Mouse (Mus musculus) embryonic facial prominence, embryonic 11.5 days (tissue): ENCODE measurements around the gene Morc1. TPM values are rescaled to one million over a fixed set of nuclear protein-coding genes. Genes with fewer than 3 reads are reported as not detected.
A peak's percentile ranks its signal among the peaks of the same experiment; 100 is the strongest.

Experiments
- ATAC-seq: fragments of 200-750 bp; cut with Nextera tagmentation; replicated peaks from 2 replicates; pipeline ENCODE4 v1.8.0; 2017; ENCODE audit warnings: low read depth; ENCODE audit not compliant: insufficient number of reproducible peaks, low FRiP score, low TSS enrichment
- DNase-seq: peaks from one replicate; pipeline ENCODE4 v3.0.0-alpha.2; 2015; ENCODE audit warnings: low spot score
- H3K27ac ChIP-seq: fragments of 300-500 bp; sonication (generic); replicated peaks from 2 replicates; pipeline ENCODE4 v1.5.1; 2014; ENCODE audit warnings: mild to moderate bottlenecking, low read depth, low read length, control low read depth
- H3K27me3 ChIP-seq: fragments of 300-500 bp; sonication (generic); 2 replicates; pipeline ENCODE4 v1.6.1; 2014; ENCODE audit warnings: mild to moderate bottlenecking, low read length, moderate library complexity, mixed read lengths; ENCODE audit not compliant: control insufficient read depth, insufficient read depth
- H3K36me3 ChIP-seq: fragments of 300-500 bp; sonication (generic); replicated peaks from 2 replicates; pipeline ENCODE4 v1.6.1; 2014; ENCODE audit warnings: low read depth, mild to moderate bottlenecking, low read length, moderate library complexity, mixed read lengths; ENCODE audit not compliant: control insufficient read depth, insufficient read depth
- H3K4me1 ChIP-seq: fragments of 300-500 bp; sonication (generic); 2 replicates; pipeline ENCODE4 v1.6.1; 2014; ENCODE audit warnings: low read length, mixed read lengths; ENCODE audit not compliant: control insufficient read depth, insufficient read depth
- H3K4me2 ChIP-seq: fragments of 300-500 bp; sonication (generic); 2 replicates; pipeline ENCODE4 v1.6.1; 2014; ENCODE audit warnings: low read depth, mild to moderate bottlenecking, control low read depth, low read length, moderate library complexity
- H3K4me3 ChIP-seq: fragments of 300-500 bp; sonication (generic); 2 replicates; pipeline ENCODE4 v1.5.1; 2014; ENCODE audit warnings: low read depth, low read length, control low read depth
- H3K9ac ChIP-seq: fragments of 300-500 bp; sonication (generic); replicated peaks from 2 replicates; pipeline ENCODE4 v1.6.1; 2014; ENCODE audit warnings: mild to moderate bottlenecking, control low read depth, low read length
- H3K9me3 ChIP-seq: fragments of 300-500 bp; sonication (generic); replicated peaks from 2 replicates; pipeline ENCODE4 v1.6.1; 2016; ENCODE audit warnings: mild to moderate bottlenecking, low read length, inconsistent platforms, mixed read lengths; ENCODE audit not compliant: control insufficient read depth
- WGBS: fragments of 180-500 bp; shearing (Covaris S2); extraction: QIAGEN DNeasy Blood & Tissue Kit; methylation state at CpG from one replicate; pipeline ENCODE4 v1.1.7; 2014; 5-methylcytosine and 5-hydroxymethylcytosine counted together
- polyA plus RNA-seq: library from polyadenylated mRNA; unstranded; fragments of >200 nt; fragmentation: Nextera tagmentation; extraction: Ambion mirVana; gene quantifications from 2 replicates; pipeline ENCODE4 v1.2.1, GENCODE M21; 2014

Gene Morc1
- polyA plus RNA-seq, 1 experiment from 2014 or later = not detected

- Histone ChIP-seq H3K27ac (no peak overlapping the region), H3K27me3 (no peaks in the 10 kb centered on the region), H3K9me3 (no peaks in the 10 kb centered on the region), H3K9ac (no peak overlapping the region), H3K4me2 (no peak overlapping the region), H3K36me3 (no peaks in the 10 kb centered on the region), H3K4me3 (no peak overlapping the region), H3K4me1 (no peaks in the 10 kb centered on the region)
- peak; percentile 7 for DNase-seq
- no peak for ATAC-seq
- 34% methylated on average over 8 of the region's 8 CpGs for WGBS
Measured at GRCm38 (mm10) chr16:48620510-48620909, 189.5 kb downstream of the Morc1 start.

- WGBS = 19% methylated on average over 2 of the region's 2 CpGs
- no peak for DNase-seq
- Histone ChIP-seq H3K4me1 (no peaks in the 10 kb centered on the region), H3K36me3 (no peaks in the 10 kb centered on the region), H3K27me3 (no peaks in the 10 kb centered on the region), H3K9ac (no peak overlapping the region), H3K4me2 (no peak overlapping the region), H3K9me3 (no peaks in the 10 kb centered on the region), H3K4me3 (no peak overlapping the region), H3K27ac (no peak overlapping the region)
- ATAC-seq = no peak
Measured at GRCm38 (mm10) chr16:48621019-48621418, 190.0 kb downstream of the Morc1 start.

GRCm38 (mm10) chr16:48623447-48623846 lies 192.4 kb downstream of the Morc1 start:
- Histone ChIP-seq H3K4me2 (no peak overlapping the region), H3K27me3 (no peaks in the 10 kb centered on the region), H3K4me3 (no peak overlapping the region), H3K4me1 (no peaks in the 10 kb centered on the region), H3K9me3 (no peaks in the 10 kb centered on the region), H3K27ac (no peak overlapping the region), H3K36me3 (no peaks in the 10 kb centered on the region), H3K9ac (no peak overlapping the region)
- WGBS = 91% methylated on average over 1 of the region's 1 CpGs
- ATAC-seq = no peak
- no peak for DNase-seq

GRCm38 (mm10) chr16:48626186-48626585 lies 195.1 kb downstream of the Morc1 start:
- Histone ChIP-seq H3K9me3 (no peaks in the 10 kb centered on the region), H3K4me1 (no peaks in the 10 kb centered on the region), H3K9ac (no peak overlapping the region), H3K36me3 (no peaks in the 10 kb centered on the region), H3K4me2 (no peak overlapping the region), H3K27me3 (no peaks in the 10 kb centered on the region), H3K4me3 (no peak overlapping the region), H3K27ac (no peak overlapping the region)
- DNase-seq (no peak), ATAC-seq (no peak)
- 82% methylated on average over 3 of the region's 3 CpGs for WGBS

GRCm38 (mm10) chr16:48627296-48627695 lies 196.3 kb downstream of the Morc1 start:
- WGBS = 87% methylated on average over 3 of the region's 3 CpGs
- no peaks in the 10 kb centered on the region for H3K27me3 ChIP-seq
- H3K9ac ChIP-seq = no peak overlapping the region
- H3K4me1 ChIP-seq = no peaks in the 10 kb centered on the region
- H3K4me2 ChIP-seq = no peak overlapping the region
- ATAC-seq = no peak
- H3K4me3 ChIP-seq = no peak overlapping the region
- no peaks in the 10 kb centered on the region for H3K36me3 ChIP-seq
- no peak overlapping the region for H3K27ac ChIP-seq
- no peak for DNase-seq
- H3K9me3 ChIP-seq = no peaks in the 10 kb centered on the region

DNA sequence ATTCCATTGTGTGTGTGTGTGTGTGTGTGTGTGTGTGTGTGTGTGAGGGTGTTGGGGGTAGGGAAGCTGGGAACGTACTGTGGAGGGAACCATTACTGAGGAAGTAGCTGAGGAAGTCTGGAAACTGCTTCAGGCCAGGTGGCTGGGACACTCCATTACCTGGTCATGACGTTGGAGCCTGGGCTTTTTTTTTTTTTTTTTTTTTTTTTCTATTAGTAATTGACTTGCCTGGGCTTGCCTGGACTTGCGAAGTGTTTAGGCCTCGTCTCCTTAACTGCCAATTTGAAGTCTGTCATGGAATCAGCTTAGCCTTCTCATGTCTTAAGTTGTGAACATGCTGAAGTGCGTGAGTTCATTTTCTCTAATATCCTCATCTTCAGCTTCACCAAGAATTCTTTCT lies 198.7 kb downstream of the Morc1 start:
- Histone ChIP-seq H3K27me3 (no peaks in the 10 kb centered on the region), H3K4me2 (no peak overlapping the region), H3K4me3 (no peak overlapping the region), H3K9me3 (no peaks in the 10 kb centered on the region), H3K9ac (no peak overlapping the region), H3K4me1 (no peaks in the 10 kb centered on the region), H3K36me3 (no peaks in the 10 kb centered on the region), H3K27ac (no peak overlapping the region)
- no peak for ATAC-seq
- no peak for DNase-seq
- 75% methylated on average over 5 of the region's 5 CpGs for WGBS

- Histone ChIP-seq H3K36me3 (no peaks in the 10 kb centered on the region), H3K4me1 (no peaks in the 10 kb centered on the region), H3K27ac (no peak overlapping the region), H3K4me2 (no peak overlapping the region), H3K27me3 (no peaks in the 10 kb centered on the region), H3K9me3 (no peaks in the 10 kb centered on the region), H3K9ac (no peak overlapping the region), H3K4me3 (no peak overlapping the region)
- no peak for DNase-seq
- no peak for ATAC-seq
- WGBS = 35% methylated on average over 8 of the region's 8 CpGs
Measured at GRCm38 (mm10) chr16:48630466-48630865, 199.4 kb downstream of the Morc1 start.

GRCm38 (mm10) chr16:48632351-48632750 lies 201.3 kb downstream of the Morc1 start:
- Histone ChIP-seq H3K4me2 (no peak overlapping the region), H3K4me3 (no peak overlapping the region), H3K36me3 (no peaks in the 10 kb centered on the region), H3K4me1 (no peaks in the 10 kb centered on the region), H3K9ac (no peak overlapping the region), H3K9me3 (no peaks in the 10 kb centered on the region), H3K27me3 (no peaks in the 10 kb centered on the region), H3K27ac (no peak overlapping the region)
- DNase-seq (no peak), ATAC-seq (no peak)
- 88% methylated on average over 6 of the region's 6 CpGs for WGBS
